Mouse (Mus musculus): Measurements from ENCODE around the gene Prdm4.

Prdm4 gene

GRCm38 (mm10) chr10:85916498-85917309, at the start of gene Prdm4:
Prdm4 (minus strand) TSS chr10:85917142.
- peak; percentile 99 for DNase-seq (ENCODE audit: low spot score)

- DNase-seq (ENCODE audit: low spot score), result no peak
Observed at GRCm38 (mm10) chr10:85966476-85966875, 49.5 kb upstream of the Prdm4 start.

- DNase-seq (ENCODE audit: low spot score), result no peak
Observed at GRCm38 (mm10) chr10:85964316-85964715, 47.4 kb upstream of the Prdm4 start.

GRCm38 (mm10) chr10:85962897-85963296, 46.0 kb upstream of the Prdm4 start:
- DNase-seq (ENCODE audit: low spot score), result no peak

- DNase-seq (ENCODE audit: low spot score), result peak; percentile 98
Observed at GRCm38 (mm10) chr10:85957464-85957950, 40.6 kb upstream of the Prdm4 start, which contains the start of gene Rtcb. Rtcb (minus strand) TSS chr10:85957823.

GRCm38 (mm10) chr10:85956871-85957419, 40.0 kb upstream of the Prdm4 start:
- peak; percentile 19 for DNase-seq (ENCODE audit: low spot score)

GRCm38 (mm10) chr10:85954429-85954828, 37.5 kb upstream of the Prdm4 start:
- DNase-seq (ENCODE audit: low spot score), result no peak

- DNase-seq (ENCODE audit: low spot score), result peak; percentile 62
Observed at GRCm38 (mm10) chr10:85953401-85953800, 36.5 kb upstream of the Prdm4 start.

GRCm38 (mm10) chr10:85951765-85952443, 35.0 kb upstream of the Prdm4 start:
- no peak for DNase-seq (ENCODE audit: low spot score)

GRCm38 (mm10) chr10:85948483-85949196, 31.7 kb upstream of the Prdm4 start:
- DNase-seq (ENCODE audit: low spot score), result no peak

- no peak for DNase-seq (ENCODE audit: low spot score)
Observed at GRCm38 (mm10) chr10:85936280-85936965, 19.5 kb upstream of the Prdm4 start.

GRCm38 (mm10) chr10:85929962-85930361, 13.0 kb upstream of the Prdm4 start:
- no peak for DNase-seq (ENCODE audit: low spot score)

- DNase-seq (ENCODE audit: low spot score), result peak; percentile 49
Observed at GRCm38 (mm10) chr10:85929208-85929591, 12.3 kb upstream of the Prdm4 start.

GRCm38 (mm10) chr10:85928499-85929207, 11.7 kb upstream of the Prdm4 start:
- peak; percentile 88 for DNase-seq (ENCODE audit: low spot score)

- DNase-seq (ENCODE audit: low spot score), result peak; percentile 48
Observed at GRCm38 (mm10) chr10:85927676-85928445, 10.9 kb upstream of the Prdm4 start, which contains the start of gene Ascl4. Ascl4 (plus strand) TSS chr10:85927681.

- no peak for DNase-seq (ENCODE audit: low spot score)
Observed at GRCm38 (mm10) chr10:85879886-85880486, 37.0 kb downstream of the Prdm4 start.

- no peak for DNase-seq (ENCODE audit: low spot score)
Observed at GRCm38 (mm10) chr10:85875812-85876211, 41.1 kb downstream of the Prdm4 start.

GRCm38 (mm10) chr10:85873861-85874544, 42.9 kb downstream of the Prdm4 start:
- no peak for DNase-seq (ENCODE audit: low spot score)

GRCm38 (mm10) chr10:85872479-85872773, 44.5 kb downstream of the Prdm4 start:
- no peak for DNase-seq (ENCODE audit: low spot score)

Measured in MN1 (cell line).